Mouse (Mus musculus) spleen, adult 2 months (tissue): ENCODE measurements around the gene Nxph4.

Source experiments
- CTCF ChIP-seq: fragments of 200-500 bp; IDR thresholded peaks from 2 replicates; pipeline ENCODE4 v1.5.1; 2011; ENCODE audit warnings: mild to moderate bottlenecking, inconsistent platforms; ENCODE audit not compliant: insufficient read depth, insufficient read length, insufficient replicate concordance; ENCODE audit errors: extremely low read depth
- POLR2A ChIP-seq: fragments of 200-500 bp; IDR thresholded peaks from 2 replicates; pipeline ENCODE4 v1.6.1; 2011; ENCODE audit warnings: low read depth, low read length, inconsistent platforms

DNA sequence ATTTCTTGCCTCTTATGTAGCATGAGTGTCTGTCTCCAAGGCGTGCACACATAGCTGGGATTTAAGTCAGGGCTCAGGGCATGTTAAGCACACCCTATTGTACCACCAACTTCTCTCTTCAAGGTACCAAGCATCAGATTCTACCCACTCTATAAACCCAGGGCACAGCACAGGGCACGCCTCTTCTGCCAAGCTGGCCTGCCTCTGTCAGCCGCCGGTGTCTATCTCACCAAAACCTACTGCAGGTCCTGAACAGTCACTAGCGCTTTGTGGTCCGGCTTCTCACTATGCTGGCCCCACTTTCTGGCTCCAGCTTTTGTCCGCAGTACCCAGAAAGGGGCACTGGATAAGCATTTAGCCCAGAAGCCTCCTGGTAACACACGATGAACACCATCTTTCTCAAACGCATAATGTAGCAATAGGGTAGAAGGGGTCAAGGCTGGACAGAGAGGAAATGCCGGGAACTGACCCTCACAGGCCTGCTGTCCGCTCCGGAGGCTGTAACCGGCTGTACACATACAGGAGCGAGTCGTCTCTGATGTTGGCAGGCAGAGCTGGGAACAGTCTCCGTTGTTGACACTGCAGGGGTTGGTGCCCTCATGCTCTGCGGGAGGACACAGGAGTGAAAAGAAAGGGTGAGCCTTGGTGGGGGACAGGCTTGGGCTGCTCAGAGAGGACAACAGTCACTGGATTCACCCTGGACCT lies 36.7 kb upstream of the Nxph4 start:
- TF ChIP-seq CTCF = no peak
- no peak for TF ChIP-seq POLR2A
